Mouse (Mus musculus) left cerebral cortex, adult 9 months (tissue): ENCODE measurements around the gene Rilp.
A peak's percentile ranks its signal among the peaks of the same experiment; 100 is the strongest.
"Not testable (repeated sequence)": the region's sequence is repeated elsewhere in the genome, so short reads cannot be mapped to it uniquely, and the experiment has no call there.

Source experiments
- DNase-seq, 2 experiments: peaks; one replicate each; pipeline ENCODE4 v3.0.0; 2022; ENCODE audit warnings: low spot score in 2 of 2

The Rilp gene

GRCm38 (mm10) chr11:75533314-75534015 is 23.6 kb downstream of the Rilp start:
- no peak for DNase-seq

DNA sequence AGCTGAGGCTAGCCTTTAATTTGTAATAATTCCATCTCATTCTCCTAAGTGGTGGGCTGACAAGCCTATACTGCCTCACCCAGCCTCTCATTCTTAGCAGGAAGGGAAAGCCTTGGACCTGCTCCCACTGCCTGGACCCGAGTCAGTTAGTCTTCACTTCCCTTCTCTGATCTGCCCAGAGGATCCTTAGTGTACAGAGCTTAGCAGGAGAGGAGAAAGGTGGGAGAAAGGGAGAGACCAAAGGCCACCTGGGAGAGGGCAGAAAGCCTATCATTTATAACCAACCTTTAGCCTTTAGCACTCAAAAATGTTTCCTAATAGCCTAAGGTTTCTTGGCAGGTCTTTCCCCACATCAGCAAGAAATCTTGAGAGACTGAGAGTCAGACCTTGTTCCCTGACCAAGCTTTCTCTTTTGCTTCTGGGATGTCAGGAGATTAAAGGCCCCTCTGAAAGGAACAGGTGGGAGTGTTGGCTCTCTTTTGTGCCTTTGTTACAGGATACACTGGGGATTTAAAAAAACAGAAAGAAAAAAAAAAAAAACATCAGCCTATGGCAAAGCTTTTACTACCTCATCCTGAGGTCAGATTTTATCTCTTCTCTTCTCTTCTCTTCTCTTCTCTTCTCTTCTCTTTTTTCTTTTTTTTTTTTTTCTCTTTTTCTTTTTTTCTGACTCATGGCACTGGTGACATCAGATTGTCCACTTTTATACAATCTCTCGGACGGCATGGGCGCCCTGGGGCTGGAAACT is 24.6 kb downstream of the Rilp start:
- DNase-seq, result no peak

GRCm38 (mm10) chr11:75535106-75535795 is 25.4 kb downstream of the Rilp start:
- DNase-seq, result no peak

DNA sequence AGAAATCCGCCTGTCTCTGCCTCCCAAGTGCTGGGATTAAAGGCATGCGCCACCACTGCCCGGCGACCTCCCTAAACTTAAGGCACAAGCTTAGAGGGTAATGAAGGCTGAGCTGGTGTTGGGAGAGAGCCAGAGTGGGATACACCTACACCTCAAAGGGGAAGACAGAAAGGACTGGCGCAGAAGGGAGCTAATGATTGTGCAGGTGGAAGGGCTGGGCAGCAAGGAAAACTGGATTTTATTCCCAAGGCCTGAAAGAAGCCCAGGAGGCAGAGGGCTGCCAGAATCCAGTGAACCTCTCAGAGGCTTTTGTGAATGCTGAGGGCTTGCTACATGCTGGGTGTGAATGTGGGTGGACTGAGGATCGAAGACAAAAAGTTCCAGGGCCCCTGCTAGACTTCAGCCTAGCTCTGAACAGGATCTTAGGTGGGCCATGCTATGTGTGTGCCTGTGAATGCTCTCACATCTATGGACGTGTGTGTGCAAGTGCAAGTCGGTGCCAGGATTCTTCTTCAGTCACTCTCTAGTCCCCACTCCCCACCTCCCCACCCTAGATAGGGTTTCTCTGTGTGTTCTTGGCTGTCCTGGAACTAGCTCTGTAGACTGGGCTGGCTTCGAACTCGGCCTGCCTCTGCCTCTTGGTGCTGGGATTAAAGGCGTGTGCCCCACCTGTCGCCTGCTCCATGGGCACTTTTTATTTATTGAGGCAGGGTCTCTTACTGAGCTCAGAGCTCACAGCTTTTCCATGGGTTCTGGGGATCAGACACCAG is 26.5 kb downstream of the Rilp start:
- no peak for DNase-seq

DNA sequence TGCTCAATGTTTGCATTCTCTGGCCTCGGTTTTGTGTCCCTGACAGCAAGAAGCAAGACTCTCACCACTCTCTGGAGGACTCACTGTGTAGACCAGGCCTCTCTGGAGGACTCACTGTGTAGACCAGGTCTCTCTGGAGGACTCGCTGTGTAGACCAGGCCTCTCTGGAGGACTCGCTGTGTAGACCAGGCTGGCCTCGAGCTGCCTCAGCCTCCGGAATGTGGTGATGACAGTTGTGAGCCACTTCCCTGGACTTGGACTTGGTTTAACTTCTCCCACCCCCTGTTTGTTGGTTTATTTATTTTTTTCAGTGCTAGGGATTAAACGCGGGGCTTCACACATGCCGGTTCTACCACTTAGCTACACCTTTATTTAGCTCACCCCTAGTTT is 27.1 kb downstream of the Rilp start:
- no peak for DNase-seq

DNA sequence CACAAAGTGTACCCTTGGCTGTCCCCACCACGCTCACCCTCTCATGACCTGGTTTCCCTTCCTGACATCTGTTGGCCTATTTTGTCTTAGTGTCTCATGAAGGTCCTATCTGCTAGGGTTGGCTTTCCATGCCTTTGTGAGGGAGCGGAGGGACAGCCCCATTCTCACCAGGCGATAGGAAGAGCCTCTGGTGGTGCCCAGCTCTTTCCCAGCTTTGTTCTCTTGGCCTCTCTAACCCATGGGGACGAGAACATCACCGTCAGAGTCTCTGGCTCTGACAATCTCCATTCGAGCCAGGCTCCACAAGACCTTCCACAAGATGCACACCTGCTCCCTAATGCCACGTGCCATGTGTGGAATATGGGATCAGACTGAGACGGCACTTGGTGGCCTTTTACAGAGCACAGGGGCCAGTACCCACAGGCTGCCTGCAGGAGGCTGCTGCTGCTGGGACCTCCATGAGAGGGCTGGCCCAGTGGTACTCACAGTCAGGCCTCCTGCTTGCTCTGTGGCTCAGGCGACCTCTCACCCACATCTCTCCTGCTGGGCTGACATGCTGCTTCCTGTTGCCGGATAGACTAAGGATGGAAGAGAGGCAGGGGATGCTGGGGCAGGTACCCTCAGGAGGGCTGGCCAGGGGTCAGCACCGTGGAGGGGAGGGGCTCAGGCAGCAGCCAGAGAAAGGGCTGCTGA is 27.7 kb downstream of the Rilp start:
- DNase-seq, result no peak

DNA sequence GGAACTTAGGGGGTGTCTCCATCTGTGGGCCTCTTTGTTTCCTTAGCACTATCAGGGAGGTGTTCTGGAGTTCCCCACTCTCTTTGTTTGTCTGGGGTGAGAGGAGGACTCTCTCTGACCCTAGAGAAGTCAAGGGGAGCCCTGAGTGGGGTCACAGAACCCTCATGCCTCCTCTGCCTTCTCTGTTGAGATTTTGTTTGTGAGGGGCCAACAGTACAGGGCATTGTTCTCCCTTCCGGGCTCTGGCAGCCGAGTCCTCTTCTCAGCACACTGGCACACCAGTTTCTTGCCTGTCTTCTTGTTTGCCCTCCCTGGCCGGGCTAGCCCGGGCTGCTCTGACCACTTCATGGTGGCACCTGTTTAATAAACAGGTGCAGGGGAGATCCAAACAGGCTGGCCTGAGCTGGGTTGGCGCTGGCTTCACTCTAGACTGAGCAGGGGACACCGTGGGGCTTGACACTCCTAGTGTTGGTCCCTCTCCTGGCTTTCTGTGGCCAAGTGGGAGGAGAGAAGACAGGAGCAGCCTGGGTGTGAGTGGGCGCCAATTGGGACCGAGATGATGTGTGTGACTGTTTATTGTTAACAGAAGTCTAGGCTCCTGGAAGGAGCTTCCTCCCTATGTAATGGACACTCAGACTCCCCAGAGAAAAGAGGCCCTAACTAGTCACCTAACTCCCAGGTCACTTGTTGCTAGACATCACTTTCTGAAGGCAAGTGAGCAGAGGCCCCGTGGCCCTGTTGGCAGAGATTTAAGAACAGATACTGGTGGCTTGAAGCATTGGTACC is 28.5 kb downstream of the Rilp start:
- DNase-seq, result no peak

GRCm38 (mm10) chr11:75538970-75539299 is 29.0 kb downstream of the Rilp start:
- DNase-seq, result no peak

GRCm38 (mm10) chr11:75540209-75540608 is 30.3 kb downstream of the Rilp start:
- no peak for DNase-seq

DNA sequence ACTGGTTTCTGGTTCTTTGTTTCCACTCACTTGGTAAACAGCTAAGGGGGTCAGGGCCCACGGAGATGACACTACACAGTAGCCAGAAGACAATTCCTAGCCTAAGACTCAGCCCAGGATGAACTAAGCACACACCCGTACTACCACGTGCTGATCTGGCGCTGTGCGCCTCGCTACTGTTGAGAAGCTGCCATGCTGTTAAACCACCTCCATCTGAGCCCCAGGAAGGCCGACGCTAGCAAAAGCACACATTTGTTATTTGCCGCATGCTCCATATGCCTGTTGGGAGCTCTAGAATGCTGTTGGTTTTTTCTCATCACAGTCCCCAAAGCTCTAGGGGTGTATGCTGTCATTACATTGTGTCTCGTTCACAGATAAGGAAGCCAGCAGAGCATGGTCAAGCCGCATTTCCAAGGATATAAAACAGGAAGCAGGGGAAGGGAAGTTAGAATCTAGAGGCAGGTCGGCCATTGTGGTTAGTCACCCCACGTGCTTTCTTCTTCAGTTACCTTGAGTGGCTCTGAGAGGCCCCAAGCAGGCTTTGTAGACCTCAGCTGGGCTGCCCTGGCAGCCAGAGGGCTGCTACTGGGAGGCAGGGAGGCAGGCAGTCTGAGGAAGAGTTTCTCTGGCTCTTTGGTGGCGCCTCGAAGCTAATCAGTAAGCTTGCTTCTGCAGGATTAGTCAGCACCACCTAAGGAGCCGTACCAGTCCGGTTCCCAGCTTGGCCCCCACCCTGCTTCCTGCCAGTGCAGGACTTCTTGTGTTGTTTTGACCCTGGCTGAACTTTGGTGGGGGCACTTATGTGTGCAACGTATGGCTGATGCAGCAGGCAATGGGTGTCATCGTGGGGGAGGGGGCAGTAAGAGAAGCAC is 31.1 kb downstream of the Rilp start:
- DNase-seq, result no peak

DNA sequence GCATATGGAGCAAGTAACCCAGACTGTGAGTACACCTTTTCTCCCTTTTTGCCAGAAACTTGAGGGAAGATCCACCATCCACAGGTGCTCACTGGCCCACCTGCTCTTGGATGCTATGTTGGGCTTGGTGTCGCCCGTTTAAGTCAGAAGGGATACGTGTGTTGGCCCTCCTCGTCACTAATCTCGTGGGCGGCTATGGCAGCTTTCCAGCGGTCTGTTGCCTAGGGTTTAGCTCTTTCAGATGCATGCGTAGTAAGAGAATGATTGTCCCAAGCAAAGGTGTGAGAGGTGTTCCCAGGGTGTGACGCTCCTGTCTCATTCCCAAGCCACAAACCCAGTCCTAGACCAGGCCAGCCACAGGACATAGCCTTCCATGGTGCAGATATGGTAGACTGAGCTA is 34.8 kb downstream of the Rilp start:
- no peak for DNase-seq

DNA sequence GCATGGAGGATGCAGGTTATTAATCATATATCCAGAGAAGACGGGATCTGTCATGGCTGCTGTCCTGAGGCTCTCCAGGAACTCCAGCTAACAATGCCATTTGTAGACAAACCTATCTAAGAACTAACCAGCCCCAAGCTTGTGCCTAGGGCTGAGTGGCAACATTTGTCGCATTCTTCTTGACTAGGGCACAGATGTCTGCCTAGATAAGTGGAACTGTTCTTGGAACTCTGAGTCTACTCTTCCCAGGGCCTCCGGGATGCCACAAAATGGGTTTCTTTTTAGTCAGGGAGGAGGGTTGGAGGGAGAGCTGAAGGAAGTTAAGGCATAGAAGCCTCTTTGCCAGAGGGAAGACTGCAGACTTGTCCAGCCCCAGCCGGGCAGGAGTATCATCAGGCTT is 36.2 kb downstream of the Rilp start:
- no peak for DNase-seq

- DNase-seq, result no peak
These were observed 39.8 kb downstream of the Rilp start for GRCm38 (mm10) chr11:75549658-75550111.

GRCm38 (mm10) chr11:75550200-75550946 is 40.5 kb downstream of the Rilp start:
- no peak for DNase-seq

GRCm38 (mm10) chr11:75551321-75551720 is 41.4 kb downstream of the Rilp start:
- no peak for DNase-seq

DNA sequence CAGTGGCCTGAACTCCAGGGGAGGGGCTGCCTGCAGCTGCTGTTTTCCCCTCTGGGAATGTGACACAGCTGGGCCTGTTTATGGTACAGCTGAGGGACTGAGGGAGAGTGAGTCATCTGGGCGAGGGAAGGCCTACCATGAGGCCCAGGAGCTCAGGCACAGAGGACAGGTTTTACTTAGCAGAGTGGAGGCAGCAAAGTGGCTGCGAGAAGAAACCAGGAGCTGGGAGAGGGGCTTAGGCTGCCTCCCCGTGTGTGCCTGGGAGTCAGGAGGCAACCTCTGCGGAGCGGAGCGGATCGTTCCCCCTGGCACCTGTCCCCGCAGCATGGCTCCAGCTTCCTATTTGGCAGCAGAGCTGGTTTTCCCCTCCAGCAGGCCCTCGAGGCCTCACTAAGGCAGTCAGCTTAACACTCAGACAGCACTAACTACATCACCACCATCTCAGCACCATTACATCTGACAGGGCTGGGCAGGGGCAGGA is 42.1 kb downstream of the Rilp start:
- DNase-seq, result peak in 1 of 2 experiments; percentile 56

GRCm38 (mm10) chr11:75552906-75553482 is 43.1 kb downstream of the Rilp start:
- DNase-seq, result no peak

- not testable (repeated sequence) for DNase-seq
These were observed 46.1 kb downstream of the Rilp start for GRCm38 (mm10) chr11:75556006-75556405.
